Mouse (Mus musculus) heart, postnatal 0 days (tissue): ENCODE measurements around the gene Cited4.

Experiments used
- CTCF ChIP-seq: IDR thresholded peaks from 2 replicates; pipeline ENCODE4 v1.5.1; 2016; ENCODE audit warnings: antibody characterized with exemption, control low read depth, low read depth
- EP300 ChIP-seq: IDR thresholded peaks from 2 replicates; pipeline ENCODE4 v1.6.1; 2016; ENCODE audit warnings: antibody characterized with exemption, low read depth

DNA sequence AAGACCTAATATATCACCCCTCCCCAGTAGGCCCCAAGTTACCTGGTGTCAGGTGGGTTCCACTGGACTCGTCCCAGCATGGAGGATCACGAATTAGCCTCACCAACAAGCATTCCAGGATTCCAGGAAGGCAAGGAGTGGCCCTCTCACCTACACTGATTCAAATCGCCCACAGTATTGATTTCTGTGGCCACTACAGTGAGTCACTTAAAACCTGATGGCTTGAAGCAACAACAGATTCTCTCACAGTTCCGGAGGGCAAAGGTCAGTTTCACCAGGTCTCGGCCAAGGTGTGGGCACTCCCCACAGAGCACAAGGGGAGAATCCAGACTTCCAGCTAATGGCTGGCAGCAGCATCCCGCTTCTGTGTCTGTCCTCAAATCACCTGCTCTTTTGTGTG lies 22.9 kb downstream of the Cited4 start:
- TF ChIP-seq CTCF (no peak), EP300 (no peak)
